Mouse (Mus musculus) kidney, adult 8-10 months (tissue): ENCODE measurements around the gene Fam216b.
A peak's percentile ranks its signal among the peaks of the same experiment; 100 is the strongest.

ENCODE experiments used
- DNase-seq, 2 experiments: peaks; one replicate each; pipeline ENCODE4 v3.0.0; 2022

Fam216b gene

GRCm38 (mm10) chr14:78088907-78089306 is at the start of gene Fam216b:
TSS of gene Fam216b (minus strand) at chr14:78089007.
- no peak for DNase-seq

DNA sequence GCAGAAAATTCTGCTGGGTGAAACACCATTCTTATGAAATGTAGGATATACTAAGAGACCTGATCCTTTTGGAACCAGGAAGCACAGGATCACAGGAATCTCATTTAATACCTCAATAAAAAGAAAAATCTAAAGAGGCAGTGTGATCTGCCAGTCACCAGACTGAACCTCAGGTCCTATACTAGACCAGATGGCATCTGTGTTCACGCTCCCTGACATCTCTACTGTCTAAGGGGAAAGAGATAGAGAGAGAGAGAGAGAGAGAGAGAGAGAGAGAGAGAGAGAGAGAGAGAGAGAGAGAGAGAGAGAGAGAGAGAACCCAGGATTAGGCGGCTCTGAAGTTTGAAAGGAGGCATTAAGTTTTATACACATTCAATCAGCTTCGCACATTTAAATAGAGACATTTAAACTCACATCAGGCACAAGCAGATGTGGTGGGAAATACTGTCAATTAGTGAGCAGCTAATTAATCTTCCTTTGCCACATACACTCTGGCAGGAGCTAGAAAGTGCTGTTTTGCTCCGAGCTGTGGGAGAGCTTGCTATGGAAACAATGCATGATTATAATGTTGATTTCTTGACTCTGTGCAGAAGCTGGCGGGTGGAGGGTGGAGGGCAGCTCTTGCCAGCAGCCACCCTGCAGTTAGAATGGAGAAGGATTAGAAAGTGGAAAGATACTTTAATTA is 43.7 kb upstream of the Fam216b start:
- DNase-seq: no peak

GRCm38 (mm10) chr14:78126670-78127069 is 37.9 kb upstream of the Fam216b start:
- DNase-seq: no peak

DNA sequence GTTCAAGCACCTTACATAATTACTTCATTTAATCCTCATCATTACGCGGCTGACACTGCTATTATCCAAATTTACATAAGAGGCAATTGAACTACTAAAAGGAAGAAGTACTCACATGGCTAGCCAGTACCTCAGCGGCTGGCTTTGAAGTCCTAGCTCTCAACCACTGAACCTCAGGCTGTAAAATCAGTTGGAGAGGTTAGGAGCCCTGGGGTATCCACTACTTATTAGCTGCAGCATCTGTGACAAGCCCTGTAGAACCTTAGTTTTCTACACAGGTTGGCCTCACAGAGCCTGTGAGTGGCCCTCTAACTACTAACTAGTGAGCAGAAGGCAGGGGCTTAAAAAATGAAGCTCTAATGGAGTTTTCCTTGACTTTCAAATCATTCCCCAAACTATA is 31.5 kb upstream of the Fam216b start:
- no peak for DNase-seq

GRCm38 (mm10) chr14:78119449-78120200 is 30.8 kb upstream of the Fam216b start:
- no peak for DNase-seq

DNA sequence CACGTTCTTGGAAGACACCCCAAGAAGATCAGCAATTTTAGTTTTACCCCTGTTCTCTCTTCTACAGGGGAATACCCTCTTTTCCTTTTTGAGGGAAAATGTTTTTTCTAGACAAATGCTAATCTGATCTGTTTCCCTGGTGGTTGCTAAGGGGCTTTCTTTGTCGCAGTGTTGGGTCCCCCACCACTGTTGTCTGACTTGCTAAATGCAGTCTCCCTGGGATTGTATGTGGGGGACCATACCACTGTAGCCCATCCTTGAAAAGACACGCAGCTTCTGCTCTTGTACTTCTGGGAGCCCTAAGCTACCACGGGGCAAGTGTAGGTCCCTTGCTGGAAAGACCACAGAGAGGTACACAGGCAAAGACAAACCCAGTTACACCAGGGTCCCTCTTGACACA is 28.9 kb upstream of the Fam216b start:
- no peak for DNase-seq

GRCm38 (mm10) chr14:78117268-78117667 is 28.5 kb upstream of the Fam216b start:
- DNase-seq: peak in 1 of 2 experiments; percentile 8

- no peak for DNase-seq
Measured at GRCm38 (mm10) chr14:78112466-78112865, 23.7 kb upstream of the Fam216b start.

DNA sequence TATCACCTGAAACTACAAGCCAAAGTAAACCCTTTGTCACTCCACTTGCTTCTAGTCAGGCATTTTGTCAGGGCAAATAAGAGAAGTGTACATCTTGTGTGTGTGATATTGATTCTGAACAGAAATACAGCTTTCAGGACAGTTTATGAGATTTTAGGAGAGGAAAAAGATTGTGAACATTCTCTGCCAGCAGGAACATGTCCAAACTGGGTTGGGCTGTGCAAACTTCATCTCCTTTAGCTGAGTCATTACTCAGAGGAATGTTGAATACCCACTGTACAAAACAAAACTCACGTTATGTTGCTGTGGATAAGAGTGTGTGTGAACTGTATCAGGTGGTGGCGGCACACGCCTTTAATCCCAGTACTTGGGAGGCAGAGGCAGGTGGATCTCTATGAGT is 22.1 kb upstream of the Fam216b start:
- no peak for DNase-seq

DNA sequence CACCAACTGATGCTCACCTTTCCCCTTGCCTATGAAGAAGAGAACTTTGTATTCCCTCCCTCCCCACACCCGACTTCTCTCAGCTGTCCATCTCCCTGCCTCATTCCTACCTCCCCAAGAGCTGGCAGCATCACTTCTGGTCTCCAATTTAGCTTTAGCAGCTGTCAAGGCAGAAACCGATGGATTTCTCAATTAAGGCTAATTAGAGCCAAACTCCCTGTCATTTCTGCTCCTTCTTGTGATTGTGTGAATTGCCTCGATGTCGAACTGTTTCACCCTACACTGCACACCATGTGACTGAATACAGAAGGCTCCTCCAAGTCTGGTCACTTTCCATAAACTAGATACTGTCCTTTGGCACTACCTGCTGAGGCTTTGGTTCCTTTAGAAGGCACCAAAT is 20.6 kb upstream of the Fam216b start:
- DNase-seq: no peak

- DNase-seq: no peak
Measured at GRCm38 (mm10) chr14:78108388-78108787, 19.6 kb upstream of the Fam216b start.

GRCm38 (mm10) chr14:78089591-78089990 is 784 bp upstream of the Fam216b start:
- no peak for DNase-seq

DNA sequence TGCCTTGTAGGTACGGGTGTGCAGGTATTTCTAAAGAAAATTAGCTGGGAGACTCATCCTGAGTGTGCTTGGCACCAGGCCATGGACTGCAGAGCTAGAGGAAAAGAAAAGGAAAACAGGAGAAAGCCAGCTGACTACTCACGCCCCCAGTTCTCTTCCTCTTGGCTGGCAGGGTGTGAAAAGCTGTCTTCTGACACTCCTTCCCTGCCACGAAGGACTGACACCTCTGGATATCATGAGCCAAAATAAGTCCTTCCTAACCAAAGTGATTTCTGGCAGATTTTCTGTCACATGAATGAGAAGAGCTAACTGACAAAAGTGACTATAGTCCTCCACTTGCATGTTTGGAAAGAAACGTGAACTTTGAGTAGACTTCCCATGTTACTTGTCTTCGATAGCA is 5.3 kb downstream of the Fam216b start:
- DNase-seq: no peak

- no peak for DNase-seq
Measured at GRCm38 (mm10) chr14:78077508-78077907, 11.3 kb downstream of the Fam216b start.

- no peak for DNase-seq
Measured at GRCm38 (mm10) chr14:78065938-78066710, 22.7 kb downstream of the Fam216b start.

- DNase-seq: peak in 1 of 2 experiments; percentile 2
Measured at GRCm38 (mm10) chr14:78062484-78062883, 26.3 kb downstream of the Fam216b start.

DNA sequence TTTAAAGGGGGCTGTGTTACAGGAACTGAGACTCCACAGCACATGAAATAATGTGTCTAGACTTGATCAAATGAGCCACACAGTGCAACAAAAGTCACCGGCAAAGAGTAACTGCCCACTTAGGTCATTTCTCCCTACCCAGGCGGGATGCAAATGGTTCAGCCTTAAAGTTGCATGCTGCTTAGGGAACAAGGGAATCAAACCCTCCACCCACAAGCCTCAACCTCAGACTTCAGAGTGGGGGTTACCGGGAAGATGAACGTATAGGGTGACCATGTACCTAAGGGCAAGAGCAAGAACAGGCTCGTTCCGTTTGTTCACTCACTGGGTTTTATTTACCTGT is 28.2 kb downstream of the Fam216b start:
- no peak for DNase-seq

DNA sequence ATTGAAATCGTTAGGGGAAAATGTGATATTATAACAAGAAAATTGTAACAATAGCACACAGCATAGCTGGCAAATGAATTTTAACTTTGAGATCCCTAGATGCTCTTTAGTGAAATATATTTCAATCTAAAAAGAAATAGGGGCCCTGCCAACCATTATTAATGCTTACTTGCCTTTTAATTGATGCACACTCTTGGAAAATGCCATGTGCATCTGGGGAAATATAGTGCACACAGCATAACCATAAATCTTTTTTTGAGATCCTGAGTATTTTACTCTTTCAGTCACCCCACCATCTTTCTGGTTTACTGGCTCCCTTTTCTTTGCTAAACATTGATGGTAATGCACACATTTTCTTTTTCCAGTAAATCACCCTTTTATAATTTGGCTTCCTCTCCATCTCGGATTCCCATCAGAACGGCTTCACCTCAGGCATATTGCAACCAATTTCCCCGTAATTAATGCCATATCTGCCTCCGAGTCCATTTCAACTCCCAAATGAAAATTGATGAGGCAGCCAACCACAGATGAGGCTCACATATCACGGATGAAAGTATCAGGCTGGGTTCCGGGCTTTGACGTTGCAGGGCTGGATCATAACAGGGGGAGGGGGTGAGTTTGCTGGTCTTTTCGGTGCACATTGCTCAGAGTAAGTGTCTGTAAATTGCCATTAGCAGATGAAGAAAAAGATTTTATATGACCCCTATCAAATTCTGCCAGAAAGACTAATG is 28.8 kb downstream of the Fam216b start:
- no peak for DNase-seq

DNA sequence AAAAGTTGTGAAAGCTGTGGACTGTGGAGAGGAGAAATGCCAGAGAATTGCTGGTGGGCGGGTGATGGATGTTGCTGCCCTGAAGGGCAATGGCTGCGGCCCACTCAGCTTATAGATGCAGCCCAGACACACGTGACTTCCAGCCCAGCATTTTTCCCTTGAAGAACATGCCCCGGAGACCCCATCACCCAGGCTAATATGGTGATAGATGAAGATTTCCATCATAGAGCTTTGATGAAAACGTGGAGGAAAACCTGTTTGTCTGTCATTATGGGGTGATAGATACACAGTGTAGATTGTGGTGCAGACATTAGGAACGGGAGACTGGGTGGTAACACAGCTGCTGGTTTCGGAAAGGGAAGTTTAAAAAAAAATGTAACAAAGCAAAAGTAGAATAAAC is 31.4 kb downstream of the Fam216b start:
- DNase-seq: no peak

DNA sequence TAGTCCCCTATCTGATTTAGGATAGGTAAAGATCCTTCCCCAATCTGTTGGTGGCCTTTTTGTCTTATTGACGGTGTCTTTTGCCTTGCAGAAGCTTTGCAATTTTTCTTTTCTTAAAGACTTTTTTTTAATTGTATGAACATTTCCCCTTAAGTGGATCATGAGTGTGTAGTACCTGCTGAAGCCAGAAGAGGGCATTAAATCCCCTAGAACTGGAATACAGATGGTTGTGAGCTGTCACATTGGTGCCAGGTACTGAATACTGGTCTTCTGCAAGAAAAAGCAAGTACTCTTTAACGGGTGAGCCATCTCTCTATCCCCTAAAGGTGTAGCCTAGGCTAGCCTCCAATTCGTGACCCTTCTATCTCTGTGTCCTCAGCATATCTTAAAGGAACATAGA is 32.4 kb downstream of the Fam216b start:
- no peak for DNase-seq

DNA sequence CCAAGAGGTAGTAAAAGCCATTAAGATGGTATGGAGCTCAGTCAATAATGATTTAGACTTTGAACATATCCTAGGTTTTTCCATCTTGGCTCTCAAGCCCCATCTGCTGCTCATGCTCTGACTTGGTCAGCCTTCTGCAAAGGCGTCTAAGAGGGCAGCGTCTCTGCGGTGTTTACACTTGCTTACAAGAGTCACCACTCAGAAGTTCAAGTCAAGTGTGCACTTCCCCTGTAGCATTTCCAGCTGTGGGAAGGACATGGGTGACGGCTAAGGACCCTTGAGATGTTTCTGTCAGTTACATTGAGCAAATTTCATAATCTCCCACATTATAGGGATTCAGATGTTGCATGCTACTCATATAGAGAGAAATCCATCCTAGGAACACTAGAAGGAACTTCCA is 40.1 kb downstream of the Fam216b start:
- no peak for DNase-seq

DNA sequence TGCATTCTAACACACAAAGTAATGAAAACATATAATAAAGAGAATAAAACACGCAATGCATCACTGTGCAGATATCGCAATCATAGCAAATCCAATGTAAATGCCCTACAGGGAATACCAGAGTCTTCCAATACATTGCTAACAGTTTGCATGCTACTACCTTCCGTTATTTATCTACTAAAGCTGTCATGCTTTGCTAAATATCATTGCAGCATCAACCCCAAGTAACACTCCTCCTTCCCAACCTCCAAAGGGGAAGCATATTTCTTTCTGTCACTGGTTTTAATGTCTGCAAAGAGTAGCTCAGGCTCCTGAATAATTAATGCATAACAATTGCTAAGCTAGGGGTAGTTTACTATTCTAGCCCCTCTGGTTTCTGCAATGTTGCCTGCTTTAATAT is 40.5 kb downstream of the Fam216b start:
- DNase-seq: no peak

DNA sequence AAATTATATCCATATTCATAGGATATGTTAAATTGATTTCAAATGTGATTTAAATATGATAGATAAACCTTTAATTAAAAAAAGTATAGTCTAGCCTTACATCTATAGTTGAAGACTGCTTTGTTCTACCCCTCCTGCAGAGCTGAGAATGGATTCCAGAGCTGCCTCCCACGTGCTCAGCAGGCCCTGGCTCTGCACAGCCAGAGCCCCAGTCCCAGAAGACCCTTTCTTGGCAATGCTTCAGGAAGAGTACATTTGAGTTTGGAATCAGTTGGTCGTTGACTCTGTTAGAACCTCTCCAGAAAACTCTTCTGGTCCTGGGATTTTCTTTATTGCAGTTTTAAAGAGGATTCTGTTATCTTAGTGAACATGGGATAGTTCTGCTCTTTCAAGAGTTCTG is 45.7 kb downstream of the Fam216b start:
- no peak for DNase-seq
